Mouse (Mus musculus) spleen, postnatal 14 days (tissue): ENCODE data around the gene Itk.

Experiments
- DNase-seq, 2 experiments: peaks; one replicate each; pipeline ENCODE4 v3.0.0; 2021 to 2022; ENCODE audit warnings: low spot score in 2 of 2

Gene Itk

DNA sequence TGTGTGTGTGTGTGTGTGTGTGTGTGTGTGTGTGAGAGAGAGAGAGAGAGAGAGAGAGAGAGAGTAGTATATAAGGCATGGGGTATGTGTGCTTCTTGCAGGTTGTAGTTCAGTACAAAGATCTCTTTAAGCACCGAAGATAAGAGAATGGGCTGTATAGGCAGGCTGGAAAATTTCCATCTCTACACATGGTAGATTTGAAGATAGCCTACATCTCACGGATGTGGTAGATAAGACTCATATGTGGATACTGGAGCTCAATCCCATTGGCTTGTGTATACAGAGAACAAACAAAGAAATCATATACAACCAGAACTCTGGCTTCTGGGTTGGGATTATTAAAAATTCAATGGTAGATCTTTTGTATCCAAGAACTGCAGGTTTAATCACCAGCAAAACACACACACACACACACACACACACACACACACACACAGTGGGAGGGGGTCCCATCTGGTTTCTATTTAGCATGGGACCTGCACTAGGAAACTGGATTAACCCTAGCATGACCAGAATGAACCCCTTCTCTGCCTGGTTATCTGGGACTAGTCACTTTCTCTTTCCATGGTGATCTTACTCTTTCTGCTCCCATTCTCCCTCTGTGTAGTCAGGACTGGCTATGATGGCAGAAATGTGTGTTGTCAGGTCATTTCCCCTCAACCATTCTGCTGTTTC is 28.2 kb downstream of the Itk start:
- DNase-seq: no peak

DNA sequence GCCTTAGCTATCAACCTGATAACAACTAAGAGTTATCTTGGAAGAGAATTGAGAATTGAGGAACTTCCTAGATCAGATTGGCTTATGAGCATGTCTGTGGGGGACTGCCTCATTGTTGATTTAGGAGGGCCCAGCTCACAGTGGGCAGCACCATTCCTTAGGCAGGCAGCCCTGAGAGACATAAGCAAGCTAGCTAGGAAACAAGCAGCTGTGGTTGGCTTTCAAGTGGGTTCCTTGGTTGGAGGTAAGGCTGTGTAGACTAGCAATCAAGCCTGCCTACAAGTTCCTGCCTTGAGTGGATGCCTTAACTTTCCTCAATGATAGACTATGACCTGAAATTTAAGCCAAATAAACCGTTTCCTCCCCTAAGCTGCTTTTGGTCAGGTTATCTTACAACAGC is 30.9 kb downstream of the Itk start:
- no peak for DNase-seq

DNA sequence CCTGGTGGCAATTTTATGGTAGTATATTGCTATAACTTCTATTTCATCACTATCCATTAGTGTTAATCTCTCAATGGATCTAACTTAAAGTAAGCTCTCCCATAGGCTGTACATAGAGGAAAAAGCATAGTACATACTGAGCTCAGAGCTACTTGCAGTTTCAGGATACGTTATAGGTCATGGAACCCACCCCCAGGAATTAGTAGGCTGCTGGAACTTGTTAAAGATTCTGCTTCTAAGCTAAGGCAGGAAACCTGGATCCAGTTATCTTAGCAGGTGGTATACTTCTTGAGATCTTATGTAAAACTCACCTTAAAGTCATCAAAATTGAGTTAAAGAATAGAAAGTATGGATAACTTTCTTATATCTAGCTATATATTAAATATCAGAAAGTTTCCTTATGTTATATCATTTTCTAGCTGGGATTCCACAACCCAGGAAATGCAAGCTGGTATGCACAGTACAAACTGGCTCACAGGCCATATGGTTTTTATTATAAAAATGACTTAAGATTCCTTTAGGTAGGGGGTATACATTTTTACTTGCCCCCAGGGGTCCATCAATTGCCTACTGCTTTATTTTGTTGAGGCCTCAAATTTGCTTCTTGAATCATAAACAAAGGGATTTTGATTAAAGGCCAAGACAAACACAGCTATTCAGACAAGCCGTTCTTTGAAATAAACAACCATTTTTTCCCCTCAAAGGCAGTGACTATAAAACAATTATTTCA is 39.5 kb downstream of the Itk start:
- DNase-seq: no peak

DNA sequence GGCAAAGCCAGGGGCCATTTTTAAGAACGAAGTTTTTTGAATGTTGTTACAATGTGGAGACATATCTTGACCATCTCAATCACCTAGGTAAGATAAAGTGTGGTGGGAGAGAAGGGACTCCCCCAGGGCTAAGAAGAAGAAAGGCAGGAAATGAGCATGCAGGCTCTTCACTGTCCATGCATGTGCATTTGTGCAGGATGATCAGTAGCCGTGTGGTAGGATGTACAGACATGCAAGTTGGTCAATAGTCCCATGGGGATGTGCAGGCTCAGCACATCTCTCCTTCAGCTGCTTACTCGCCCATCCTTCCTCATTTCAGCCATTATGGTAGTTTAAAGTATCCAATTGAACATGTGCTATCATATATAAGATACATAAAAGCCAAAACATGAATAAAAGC is 40.9 kb downstream of the Itk start:
- DNase-seq: no peak

DNA sequence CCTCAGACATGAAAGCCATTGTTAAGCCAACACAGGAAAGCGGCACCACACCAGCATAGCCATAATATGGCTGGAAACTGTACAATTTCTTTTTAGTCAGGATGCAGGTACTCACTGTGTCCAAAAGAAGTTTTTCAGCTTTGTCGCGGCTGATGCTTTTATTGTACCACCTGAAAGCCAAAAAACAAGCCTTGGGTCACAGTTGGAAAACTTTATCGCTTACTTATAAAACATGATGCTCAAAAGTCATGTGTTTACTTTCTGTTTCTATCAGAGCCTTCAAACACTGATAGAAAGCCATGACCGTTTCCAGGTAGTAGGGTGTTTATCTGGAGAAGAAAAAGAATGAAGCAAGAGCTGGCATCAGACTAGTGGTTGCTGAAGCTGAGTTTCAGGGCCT is 41.6 kb downstream of the Itk start:
- DNase-seq: no peak

DNA sequence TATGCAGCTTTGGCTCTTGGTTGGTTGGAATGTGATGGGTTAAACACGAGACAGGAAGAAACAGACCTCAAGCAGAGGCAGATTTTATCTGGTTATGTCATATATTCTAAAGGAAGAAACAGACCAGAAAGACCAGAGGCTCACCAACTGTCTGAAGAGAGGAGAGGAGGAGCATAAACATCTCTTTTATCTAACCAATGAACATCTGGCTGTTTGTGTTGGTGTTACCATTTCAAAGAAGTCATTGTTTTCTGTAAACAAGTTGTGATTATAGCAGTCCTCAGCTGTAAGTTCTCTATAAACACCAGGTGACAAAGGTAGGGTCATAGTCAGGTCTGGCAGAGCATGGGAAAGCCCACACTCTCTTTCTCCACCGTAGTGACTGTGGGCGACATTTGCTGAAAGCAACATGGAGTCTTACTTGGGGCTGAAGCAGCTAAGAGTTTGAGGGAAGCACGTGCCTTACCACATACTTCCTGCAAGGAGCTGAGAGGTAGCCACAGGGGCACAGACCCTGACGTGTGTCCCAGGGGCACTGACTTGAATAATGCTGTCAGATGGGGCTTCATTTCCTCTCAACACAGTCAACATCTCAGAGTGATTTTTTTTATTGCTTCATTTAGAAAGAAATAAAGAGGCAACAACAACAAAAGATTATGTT is 45.3 kb downstream of the Itk start:
- DNase-seq: no peak

DNA sequence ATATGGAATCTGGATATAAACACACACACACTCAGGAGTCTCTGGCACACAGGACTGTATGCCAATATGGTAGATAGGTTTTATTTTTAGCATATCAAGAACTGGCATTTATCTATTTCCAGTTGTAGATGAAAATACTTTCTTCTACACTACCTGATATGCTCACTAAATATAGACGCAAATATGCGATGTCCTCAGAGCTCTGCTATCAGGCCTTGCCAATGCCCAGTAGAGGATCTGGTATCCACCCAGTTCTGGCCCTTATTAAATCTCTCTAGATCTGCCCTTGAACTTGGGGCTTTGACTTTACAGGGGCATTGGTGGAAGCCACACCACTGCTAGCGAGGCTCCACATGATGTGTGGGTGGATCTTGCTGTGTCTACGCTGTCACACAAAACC is 47.4 kb downstream of the Itk start:
- DNase-seq: no peak

DNA sequence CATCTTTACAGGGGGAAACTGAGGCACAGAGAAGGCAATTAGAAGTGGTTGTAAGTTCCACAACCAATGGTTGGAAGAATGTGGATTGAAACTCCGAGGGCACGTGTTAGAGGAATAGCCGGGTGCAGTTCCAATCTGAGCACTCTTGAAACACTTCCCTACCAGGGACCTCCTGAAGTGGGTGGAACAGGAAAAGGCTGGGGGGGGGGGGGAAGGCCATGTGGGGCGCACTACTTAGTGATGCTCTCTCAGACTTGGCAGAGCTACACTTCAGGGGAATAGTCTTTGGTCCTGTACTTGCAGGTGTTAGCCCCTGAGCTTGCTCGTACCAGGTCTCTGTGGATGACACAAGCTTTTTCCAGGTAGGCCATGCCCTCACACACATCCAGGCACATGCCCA is 53.3 kb downstream of the Itk start:
- DNase-seq: no peak

DNA sequence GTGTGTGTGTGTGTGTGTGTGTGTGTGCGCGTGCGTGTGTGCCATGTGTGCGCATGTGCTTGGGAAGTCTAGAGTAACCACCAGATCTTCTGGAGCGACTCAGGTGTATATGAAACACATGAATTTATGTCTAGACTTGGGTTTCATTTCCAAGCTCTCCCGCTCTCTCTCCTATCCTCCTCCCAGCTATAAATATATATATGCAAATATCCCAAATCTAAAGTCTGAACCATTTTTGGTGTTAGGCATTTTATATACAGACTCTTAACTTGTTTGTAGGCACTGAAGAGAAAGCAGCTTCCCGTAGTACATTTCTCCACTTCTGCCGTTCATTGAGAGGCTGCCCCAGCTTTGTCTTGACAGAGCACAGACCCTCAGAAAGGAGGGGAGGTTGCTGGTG is 57.1 kb downstream of the Itk start:
- no peak for DNase-seq

DNA sequence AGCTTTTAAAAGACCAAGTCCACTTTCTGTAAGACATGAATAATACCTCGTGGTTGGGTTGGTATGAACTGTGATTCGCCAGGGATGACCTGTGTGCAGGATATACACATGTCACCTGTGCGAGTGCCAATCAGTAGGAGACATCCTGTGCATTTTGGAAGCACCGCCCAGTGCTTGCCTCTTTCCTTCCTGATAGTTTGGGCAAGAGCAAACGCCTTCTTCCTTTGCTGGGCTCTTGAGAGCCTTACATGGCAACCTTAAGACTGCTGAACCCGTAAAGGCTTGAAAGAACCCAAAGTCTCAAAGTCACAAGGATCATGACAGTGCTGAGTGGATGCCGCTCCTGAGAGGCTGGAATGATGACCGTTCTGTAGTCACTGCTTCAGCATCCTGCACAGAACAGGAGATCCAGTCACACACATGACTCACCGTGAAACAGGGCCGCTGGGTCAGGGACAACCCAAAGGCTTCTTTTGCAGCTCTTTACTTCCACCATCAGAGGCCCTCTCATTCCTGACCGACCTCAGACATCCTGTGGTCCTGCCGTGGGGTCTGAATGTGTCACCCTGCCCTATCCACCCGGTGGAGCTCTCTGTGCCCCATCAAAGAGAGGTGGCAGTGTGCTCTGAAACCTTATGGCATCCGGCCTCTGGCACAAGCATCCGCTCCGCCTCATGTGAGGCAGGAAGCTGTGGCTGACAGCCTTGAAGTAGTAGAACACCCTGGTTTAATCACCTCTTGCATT is 62.9 kb downstream of the Itk start:
- DNase-seq: peak in 1 of 2 experiments; percentile 35

DNA sequence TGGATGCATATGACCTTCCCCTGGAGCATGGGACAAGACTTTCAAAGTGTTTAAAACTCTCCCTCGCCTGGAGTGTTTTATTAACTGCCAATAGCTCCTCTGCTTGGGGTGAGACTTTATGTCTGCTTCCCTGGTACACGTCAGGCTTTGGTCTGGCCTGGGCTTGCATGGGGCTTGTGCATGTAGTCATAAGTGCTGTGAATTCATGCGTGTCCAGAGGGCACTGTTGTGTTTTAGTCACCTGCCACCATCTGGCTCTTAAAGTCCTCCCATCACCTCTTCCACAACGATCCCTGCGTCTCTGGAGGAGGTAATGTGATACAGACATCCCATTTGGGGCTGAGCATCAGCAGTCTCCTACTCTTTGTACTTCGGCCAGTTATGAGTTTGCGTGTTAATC is 67.8 kb downstream of the Itk start:
- DNase-seq: no peak

DNA sequence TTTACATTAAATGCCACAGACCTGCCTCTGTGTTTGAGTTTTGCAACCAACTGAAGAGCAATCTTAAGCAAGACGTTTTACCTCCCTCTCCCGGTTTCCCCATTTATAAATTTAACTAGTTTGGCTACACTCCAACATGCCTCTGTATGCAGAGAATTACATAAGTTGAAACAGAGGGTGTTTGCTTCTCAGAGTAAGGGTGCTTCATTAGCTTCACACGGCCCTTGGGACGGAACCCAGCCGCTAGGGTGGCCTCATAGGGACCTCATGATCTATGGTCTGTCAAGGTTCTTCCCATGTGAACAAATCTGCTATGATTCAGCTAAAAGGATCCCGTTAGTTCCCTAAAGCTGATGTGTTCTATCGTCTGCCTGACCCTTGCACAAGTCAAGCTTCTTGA is 74.8 kb downstream of the Itk start:
- no peak for DNase-seq

DNA sequence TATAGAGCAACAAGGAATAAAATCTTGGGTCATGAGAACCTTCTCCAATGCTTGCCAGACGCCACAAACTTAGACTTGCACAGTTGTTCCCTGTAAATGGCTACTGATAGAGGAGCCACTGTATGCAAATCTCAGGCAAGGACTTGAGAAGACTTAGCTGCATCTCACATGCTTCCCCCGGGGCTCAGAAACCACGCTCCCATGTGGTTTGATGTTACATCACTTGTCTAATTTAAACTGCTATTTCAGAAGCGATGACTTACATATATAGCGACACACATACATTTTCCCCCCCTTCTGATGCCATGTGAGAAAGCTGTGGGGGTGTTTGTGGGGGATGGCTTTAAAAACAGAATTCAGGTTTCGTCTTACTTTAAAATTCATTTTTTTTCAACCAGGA is 75.5 kb downstream of the Itk start:
- DNase-seq: peak in 1 of 2 experiments; percentile 33

DNA sequence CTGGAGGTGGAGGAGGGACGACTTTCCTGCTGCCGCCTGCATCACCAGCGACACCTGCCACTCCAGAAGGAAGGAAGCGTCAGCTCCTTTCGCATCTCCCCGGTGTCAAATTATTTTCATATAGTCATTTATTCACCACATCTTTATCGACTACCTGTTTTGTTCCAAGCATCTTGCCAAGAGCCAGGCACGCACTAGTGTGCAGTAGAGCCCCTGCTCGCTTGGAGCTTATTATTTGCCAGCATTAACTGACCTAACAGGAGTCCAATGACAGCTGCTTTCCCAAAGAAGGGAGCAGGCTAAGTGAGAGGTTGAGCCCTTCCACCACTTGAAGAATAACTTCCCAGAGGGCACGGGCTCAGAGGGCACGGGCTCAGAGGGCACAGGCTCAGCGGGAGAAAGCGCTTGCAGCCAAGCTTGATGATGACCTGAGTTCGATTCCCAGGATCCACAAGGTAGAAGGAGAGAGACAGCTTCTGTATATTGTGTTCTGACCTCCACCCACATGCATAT is 76.7 kb downstream of the Itk start, which contains the start of gene Cyfip2:
Gene Cyfip2, minus strand, starts transcription at position 337 of the 513 bp plus-strand sequence.
- no peak for DNase-seq

DNA sequence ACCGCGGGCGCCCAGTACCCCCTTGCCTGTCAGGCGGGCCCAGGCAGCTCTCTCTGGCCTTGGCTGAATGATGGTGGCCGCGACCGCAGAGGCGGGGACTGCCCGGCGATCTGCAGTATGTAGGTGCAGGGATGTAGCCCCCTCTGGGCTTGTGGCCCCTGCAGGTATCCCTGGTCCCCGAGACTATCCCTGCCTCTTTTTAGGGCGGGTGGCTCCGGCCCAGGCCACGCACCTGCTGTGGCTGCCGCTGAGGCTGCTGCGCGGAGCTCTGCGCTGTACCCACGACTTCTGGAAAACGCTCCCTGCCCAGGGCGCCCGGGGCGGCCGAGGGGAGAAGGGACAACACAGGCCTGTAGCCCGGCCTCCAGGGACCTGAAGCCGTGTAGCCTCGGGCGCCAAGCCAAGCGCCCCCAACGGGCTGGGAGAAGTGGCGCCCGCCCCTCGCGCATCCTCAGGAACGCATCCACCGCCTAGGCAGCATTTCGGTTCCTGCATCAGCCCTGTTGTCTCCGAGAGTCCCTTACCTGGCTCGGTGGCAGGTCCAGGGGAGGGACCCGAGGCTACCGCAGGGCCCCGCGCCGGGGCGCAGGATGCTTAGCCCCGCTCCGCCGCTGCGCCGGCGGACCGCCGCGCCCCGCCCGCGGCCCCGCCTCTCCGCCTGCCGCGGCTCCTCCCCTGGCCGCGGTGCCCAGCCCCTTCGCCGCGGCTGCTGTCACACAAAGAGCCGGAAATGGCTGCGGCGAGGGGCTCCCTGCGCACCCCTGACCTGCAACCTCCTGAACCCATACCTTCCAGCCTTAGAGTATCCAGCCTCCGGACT is 77.4 kb downstream of the Itk start:
- DNase-seq: peak; percentile 48 to 50

DNA sequence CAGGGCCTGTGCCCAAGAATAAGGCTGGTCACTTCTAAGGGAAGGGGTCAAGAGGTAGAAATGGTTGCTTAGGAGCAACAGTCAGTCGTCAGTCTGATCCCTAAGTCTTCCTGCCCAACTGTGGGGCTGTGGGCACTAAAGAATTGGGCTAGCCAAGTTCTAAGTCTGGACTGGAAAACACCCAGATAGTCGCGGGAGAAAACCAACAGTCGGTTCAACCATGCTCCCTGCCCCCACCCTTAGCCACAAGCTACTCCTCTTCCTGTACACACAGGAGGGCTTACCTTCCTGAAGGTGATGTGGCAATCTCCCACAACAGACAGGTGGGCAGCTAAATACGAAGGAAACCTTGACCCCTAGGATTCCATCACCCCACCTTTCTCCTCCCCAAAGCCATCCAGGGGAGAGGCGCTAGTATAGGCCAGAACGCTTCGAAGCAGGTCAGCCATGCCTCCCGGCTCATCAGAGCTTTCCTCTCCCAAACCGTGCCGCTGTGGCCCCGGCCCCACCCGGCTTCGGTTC is 78.1 kb downstream of the Itk start:
- DNase-seq: peak in 1 of 2 experiments; percentile 43

DNA sequence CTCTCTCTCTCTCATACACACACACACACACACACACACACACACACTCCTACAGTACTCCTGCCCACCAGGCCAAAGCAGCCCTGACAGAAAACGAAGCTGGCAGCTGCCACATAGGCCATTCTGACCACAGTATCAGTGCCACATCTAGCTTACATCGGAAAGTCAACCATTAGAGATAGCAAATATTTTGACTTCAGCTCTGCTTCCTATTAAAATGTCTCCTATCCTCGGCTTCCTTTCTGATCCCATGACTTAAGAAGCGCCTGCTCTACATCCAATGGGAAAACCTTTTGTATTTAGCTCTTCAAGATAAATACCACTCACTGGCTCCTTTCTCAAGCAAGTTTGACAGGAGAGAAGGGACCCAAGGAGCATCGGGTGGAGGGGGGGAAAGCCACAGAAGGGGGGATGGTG is 78.7 kb downstream of the Itk start:
- no peak for DNase-seq

DNA sequence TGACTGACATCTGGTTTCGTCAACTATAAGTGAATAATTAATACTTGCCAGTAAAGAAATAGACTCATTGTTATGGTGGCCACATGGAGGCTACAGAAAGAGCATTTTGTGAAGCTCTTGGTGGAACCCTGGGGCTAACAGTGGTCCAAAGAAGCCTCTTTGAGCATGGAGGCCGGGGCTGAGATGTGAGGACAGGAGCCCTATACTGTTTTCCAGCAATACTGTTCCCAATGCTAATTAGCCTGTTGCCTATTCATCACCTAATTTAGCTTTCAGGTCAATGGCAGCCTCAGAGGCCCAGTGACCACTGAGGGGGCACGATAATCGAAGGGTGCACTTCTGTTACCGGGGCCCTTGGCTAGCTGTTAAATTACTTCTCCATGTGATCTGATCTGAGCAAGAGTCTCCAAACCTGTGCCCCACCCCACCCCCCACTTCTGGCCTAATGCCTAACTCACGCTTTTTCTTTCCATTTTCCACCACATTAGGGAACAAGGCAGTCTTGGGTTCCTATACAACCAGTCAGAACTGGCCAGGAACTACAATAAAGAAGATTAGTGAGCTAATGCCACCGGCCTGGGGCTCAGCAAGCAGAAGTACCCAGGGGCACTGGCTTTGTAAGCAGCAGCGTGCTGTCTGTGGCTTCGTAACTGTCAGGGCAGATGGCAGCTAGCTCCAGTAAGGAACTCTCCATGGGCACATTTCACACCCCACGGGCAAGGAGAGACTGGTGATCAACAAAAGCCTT is 79.3 kb downstream of the Itk start:
- DNase-seq: no peak

DNA sequence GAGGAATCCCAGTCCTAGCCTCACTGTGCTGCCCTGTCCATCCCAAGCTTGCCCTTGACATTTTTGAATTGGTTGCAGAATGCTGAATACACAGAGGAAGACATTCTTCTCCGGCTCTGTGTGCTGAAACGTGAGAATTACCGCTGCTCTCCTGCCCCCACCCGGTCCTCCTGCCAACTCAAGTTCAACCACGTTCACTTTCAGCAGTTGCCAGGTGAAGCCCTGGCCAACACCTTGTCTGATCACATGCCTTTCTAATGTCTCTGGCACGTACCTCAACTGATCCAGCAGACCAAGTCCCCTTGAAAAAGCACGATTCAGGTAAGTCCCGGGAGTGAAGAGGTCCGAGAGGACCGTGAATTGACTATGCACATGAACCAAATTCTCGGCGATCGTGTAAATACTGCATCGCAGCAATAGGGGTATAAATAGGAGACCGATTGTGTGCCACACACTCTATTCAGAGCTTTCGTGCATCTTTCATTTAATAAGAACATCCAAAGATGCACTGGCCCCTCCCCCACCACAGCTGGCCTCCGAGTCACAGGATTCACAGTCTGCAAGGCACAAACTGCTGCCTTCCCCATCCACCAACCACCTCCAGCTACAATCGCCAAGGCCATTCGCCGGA is 80.1 kb downstream of the Itk start:
- no peak for DNase-seq
